Mouse (Mus musculus) heart, embryonic 13.5 days (tissue): ENCODE measurements around the gene Thap4. TPM values are rescaled to one million over a fixed set of nuclear protein-coding genes. Genes with fewer than 3 reads are reported as not detected.
A peak's percentile ranks its signal among the peaks of the same experiment; 100 is the strongest.

Source experiments
- ATAC-seq: fragments of 200-750 bp; cut with Nextera tagmentation; 2 replicates; pipeline ENCODE4 v1.8.0; 2017; ENCODE audit warnings: moderate TSS enrichment; ENCODE audit not compliant: insufficient number of reproducible peaks, low FRiP score, low TSS enrichment; ENCODE audit errors: extremely low read depth
- H3K27ac ChIP-seq: fragments of 300-500 bp; sonication (generic); replicated peaks from 2 replicates; pipeline ENCODE4 v1.5.1; 2015; ENCODE audit warnings: moderate library complexity, mild to moderate bottlenecking, inconsistent platforms
- H3K27me3 ChIP-seq: fragments of 300-500 bp; sonication (generic); replicated peaks from 2 replicates; pipeline ENCODE4 v1.6.1; 2015; ENCODE audit warnings: mild to moderate bottlenecking, inconsistent platforms
- H3K36me3 ChIP-seq: fragments of 300-500 bp; sonication (generic); 2 replicates; pipeline ENCODE4 v1.6.1; 2015; ENCODE audit warnings: mild to moderate bottlenecking, inconsistent platforms
- H3K4me1 ChIP-seq: fragments of 300-500 bp; sonication (generic); 2 replicates; pipeline ENCODE4 v1.6.1; 2015; ENCODE audit warnings: inconsistent platforms
- H3K4me2 ChIP-seq: fragments of 300-500 bp; sonication (generic); 2 replicates; pipeline ENCODE4 v1.6.1; 2015; ENCODE audit warnings: inconsistent platforms, mild to moderate bottlenecking, moderate library complexity
- H3K4me3 ChIP-seq: fragments of 300-500 bp; sonication (generic); 2 replicates; pipeline ENCODE4 v1.5.1; 2015; ENCODE audit warnings: moderate library complexity, mild to moderate bottlenecking, inconsistent platforms
- H3K9ac ChIP-seq: fragments of 300-500 bp; sonication (generic); 2 replicates; pipeline ENCODE4 v1.6.1; 2015; ENCODE audit warnings: inconsistent platforms, mild to moderate bottlenecking, moderate library complexity
- H3K9me3 ChIP-seq: fragments of 300-500 bp; sonication (generic); 2 replicates; pipeline ENCODE4 v1.6.1; 2016; ENCODE audit warnings: inconsistent platforms
- WGBS: fragments of 180-500 bp; shearing (Covaris S2); methylation state at CpG from one replicate; pipeline ENCODE4 v1.1.7; 2015; ENCODE audit warnings: mixed read lengths; 5-methylcytosine and 5-hydroxymethylcytosine counted together
- polyA plus RNA-seq: library from polyadenylated mRNA; unstranded; fragments of >200 nt; fragmentation: Nextera tagmentation; extraction: Ambion mirVana; gene quantifications from 2 replicates; pipeline ENCODE4 v1.2.1, GENCODE M21; 2015

Gene Thap4
- polyA plus RNA-seq, 1 experiment from 2014 or later = 50.8 TPM

DNA sequence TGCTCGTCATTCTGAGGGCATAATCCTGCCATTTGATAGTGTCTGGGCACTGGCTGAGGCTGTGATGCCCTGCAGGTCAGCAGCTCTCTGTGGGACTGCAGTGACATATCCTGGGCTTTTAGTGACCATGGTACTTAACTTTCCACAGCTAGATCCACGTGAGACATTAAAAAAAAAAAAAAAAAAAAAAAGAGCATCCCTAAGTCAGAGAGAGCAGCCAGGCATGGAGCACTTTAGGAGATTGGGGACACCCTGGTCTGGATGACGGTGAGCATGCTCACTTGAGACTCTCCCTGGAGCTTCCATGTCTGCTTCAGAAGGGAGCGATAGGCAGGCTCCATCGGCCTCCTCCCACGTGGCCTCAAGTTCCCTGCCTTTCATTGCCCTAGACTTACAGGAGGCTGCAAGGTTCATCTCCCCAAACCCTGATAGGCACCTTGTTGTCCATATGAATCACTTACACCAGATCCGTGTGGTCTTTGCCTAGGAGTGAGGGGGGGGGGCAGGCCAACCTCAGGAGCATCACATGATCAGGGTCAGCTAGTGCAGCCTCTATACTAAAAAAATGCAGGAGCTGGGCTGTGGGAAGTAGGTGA lies 64.7 kb downstream of the Thap4 start:
- Histone ChIP-seq H3K27ac (no peak overlapping the region), H3K4me2 (no peak overlapping the region), H3K9me3 (no peaks in the 10 kb centered on the region), H3K4me3 (no peak overlapping the region), H3K27me3 (no peaks in the 10 kb centered on the region), H3K9ac (no peak overlapping the region), H3K36me3 (peaks cover 36% of the 10 kb centered on the region), H3K4me1 (peaks cover 31% of the 10 kb centered on the region)
- ATAC-seq = no peak
- 71% methylated on average over 7 of the region's 7 CpGs for WGBS

DNA sequence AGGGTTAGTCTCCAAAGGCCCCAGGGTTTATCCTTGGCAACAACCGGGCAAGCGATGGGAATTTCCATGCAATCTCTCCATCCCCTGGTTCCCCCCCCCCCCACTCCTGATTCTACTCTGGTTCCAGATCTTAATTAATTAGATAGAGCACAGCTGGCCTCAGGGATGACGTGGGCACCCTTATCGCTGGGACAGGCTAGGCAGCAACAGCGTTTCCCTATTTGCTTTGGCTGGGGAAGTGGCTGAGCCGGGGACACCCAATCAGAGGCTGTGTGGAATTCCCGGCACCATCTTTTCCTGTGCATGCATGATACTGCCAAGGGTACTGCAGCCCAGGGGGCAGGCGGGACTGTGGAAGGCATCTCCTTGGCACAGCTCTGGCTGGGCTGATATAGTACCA lies 66.5 kb downstream of the Thap4 start:
- ATAC-seq = no peak
- H3K4me1 ChIP-seq = peaks cover 22% of the 10 kb centered on the region
- 0 out of 2 replicates have a peak overlapping the region, but pooled peaks have one; percentile 96 for H3K4me2 ChIP-seq
- H3K36me3 ChIP-seq = peaks cover 27% of the 10 kb centered on the region
- peaks cover 10% of the 10 kb centered on the region; the same call in 1 of the 2 replicates for H3K27me3 ChIP-seq
- 0 out of 2 replicates have a peak overlapping the region, but pooled peaks have one; percentile 39 for H3K27ac ChIP-seq
- H3K4me3 ChIP-seq = no peak overlapping the region
- H3K9me3 ChIP-seq = no peaks in the 10 kb centered on the region
- H3K9ac ChIP-seq = no peak overlapping the region
- 55% methylated on average over 8 of the region's 8 CpGs for WGBS

DNA sequence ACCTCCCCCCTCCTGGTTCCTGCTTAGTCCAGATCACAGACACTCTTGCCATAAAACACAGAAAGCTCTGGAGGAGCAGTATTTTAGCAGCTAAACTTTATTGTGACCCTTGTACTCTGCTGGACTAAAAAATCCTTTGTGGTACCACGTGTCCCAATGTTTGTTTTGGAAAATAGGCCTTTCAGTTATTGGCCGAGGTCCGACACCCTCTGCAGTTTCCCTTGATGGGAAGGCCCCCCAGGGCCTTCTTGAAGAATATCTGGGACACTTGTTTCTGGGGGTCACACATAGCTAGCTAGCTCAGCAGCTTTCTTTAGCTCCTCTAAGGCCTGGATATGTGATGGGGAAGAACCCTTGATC lies 67.7 kb downstream of the Thap4 start:
- Histone ChIP-seq H3K9me3 (no peaks in the 10 kb centered on the region), H3K4me3 (peak overlapping the region; percentile 75), H3K27me3 (peaks cover 10% of the 10 kb centered on the region; the same call in 1 of the 2 replicates), H3K27ac (0 out of 2 replicates have a peak overlapping the region, but pooled peaks have one; percentile 16), H3K36me3 (peaks cover 18% of the 10 kb centered on the region), H3K9ac (peak overlapping the region; percentile 84), H3K4me1 (peaks cover 20% of the 10 kb centered on the region), H3K4me2 (peak overlapping the region; percentile 96)
- 54% methylated on average over 3 of the region's 3 CpGs for WGBS
- ATAC-seq = no peak

DNA sequence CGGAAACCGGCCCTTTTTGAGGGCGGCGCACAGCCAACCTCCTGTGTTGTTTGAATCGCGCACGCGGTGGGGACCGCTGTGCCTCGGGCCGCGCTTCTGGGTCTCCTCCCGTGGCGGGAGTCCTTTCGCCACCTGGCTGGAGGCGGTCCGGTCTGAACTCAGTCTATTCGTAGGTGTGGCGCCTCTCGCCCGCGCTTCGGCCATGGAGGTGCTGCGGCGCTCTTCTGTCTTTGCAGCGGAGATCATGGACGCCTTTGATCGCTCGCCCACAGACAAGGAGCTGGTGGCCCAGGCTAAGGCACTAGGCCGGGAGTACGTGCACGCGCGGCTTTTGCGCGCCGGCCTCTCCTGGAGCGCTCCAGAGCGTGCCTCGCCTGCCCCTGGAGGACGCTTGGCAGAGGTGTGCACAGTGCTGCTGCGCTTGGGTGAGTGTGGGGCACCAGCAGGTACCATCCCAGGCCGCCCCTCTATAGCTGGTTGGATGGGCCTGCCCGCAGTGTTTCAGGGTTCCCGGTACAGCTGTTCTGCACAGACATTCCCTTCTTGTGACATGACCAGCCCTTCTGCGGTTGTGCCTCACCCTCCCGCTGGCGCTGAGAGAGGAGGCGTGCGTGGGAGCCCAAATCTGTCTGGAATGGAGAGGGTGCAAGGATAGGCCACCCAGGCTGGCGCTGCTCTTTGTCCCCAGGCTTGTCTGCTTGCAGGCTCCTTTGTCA lies 68.3 kb downstream of the Thap4 start:
- H3K4me1 ChIP-seq = peaks cover 20% of the 10 kb centered on the region
- peak overlapping the region; percentile 55; the same call in 1 of the 2 replicates for H3K27ac ChIP-seq
- H3K9ac ChIP-seq = peak overlapping the region; percentile 84
- peaks cover 10% of the 10 kb centered on the region; the same call in 1 of the 2 replicates for H3K27me3 ChIP-seq
- H3K4me2 ChIP-seq = peak overlapping the region; percentile 96
- H3K9me3 ChIP-seq = no peaks in the 10 kb centered on the region
- WGBS = 7% methylated on average over 51 of the region's 51 CpGs
- H3K4me3 ChIP-seq = peak overlapping the region; percentile 75
- ATAC-seq = peak; percentile 65
- peaks cover 13% of the 10 kb centered on the region for H3K36me3 ChIP-seq

DNA sequence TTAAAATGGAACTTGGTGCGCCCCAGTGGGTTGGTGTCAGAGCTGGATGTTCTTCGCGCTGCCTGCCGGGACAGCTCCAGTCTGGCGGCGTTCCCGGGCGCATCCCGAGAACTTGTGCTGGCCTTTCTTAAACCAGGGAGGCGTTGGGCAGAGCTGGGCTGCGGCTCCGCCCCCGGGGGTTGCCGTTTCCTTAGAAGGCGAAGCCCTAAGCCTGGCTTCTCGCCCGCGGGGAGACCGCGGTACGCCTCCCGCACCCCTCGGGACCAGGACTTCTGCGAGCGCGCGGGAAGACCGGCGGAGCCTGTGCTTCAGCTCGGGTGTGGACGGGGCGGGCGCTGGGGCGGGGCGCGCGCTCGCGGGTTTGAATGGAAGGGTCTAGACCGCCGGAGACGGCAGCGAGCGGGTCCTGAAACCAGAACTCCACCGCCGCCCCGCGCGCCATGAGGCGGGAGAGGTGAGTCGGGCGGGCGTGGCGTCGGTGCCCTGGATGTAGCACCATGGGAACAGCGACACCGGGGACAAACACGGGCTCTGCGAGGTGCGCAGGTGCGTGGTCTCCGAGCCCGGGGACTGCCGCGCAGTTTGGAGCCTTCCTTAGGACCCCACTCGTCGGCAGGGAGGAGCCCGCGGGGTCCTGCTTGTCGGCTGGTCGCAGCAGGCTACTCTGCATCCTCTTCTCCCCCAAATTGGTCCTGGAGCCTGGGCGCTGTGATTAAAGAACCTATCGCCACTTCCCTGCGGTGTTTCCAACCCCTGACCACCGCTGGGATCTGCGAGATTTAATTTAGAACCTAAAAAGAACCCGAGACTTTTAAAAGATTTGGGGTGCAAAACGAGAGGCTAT lies 69.0 kb downstream of the Thap4 start, which contains the start of gene Bok:
Gene Bok, plus strand, starts transcription at position 260 of the 844 bp plus-strand sequence.
- Histone ChIP-seq H3K36me3 (peaks cover 5% of the 10 kb centered on the region; the same call in 1 of the 2 replicates), H3K27ac (peak within 1 kb of the TSS; percentile 55), H3K9ac (peak within 1 kb of the TSS; percentile 84), H3K27me3 (peaks cover 10% of the 10 kb centered on the region; the same call in 1 of the 2 replicates), H3K4me3 (peak within 1 kb of the TSS; percentile 75), H3K4me1 (peaks cover 20% of the 10 kb centered on the region), H3K9me3 (no peaks in the 10 kb centered on the region), H3K4me2 (peak within 1 kb of the TSS; percentile 96)
- ATAC-seq = no peak
- WGBS = under 1% methylated on average over 78 of the region's 78 CpGs

DNA sequence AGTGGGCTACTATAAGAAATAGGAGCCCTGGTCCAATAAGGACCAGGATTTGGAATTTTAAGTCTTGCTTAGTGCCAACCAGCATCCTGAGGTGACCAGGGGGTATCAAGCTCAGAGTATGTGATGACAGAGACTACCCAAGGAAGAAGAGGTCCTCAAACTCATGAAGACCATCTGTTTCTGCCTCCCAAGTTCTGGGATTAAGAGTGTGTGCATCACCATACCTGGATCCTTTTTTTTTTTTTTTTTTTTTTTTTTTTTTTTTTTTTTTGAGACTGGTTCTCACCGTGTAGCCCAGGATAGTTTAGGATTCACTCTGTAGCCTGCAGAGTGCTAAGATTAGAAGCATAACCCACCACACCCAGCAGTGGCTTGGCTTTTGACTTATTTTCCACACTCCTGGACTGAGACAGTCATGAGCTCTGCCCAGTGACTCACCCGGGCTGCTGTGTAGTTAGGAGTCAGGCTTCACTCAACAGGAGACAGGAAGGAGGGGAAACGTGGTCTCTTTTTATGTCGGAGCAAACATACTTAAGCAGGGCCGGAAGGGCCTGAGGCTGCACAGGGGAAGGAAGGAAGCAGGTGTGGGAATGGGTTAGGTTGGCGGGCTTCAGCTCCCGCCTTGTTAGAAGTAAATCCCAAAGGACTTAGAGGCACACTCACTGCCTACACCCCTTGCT lies 74.6 kb downstream of the Thap4 start:
- Histone ChIP-seq H3K9me3 (no peaks in the 10 kb centered on the region), H3K36me3 (no peaks in the 10 kb centered on the region), H3K27ac (peak overlapping the region; percentile 43; the same call in 1 of the 2 replicates), H3K4me2 (no peak overlapping the region), H3K4me1 (0 out of 2 replicates have a peak, but pooled peaks cover 3% of the 10 kb centered on the region), H3K27me3 (peaks cover 10% of the 10 kb centered on the region; the same call in 1 of the 2 replicates), H3K4me3 (no peak overlapping the region), H3K9ac (no peak overlapping the region)
- 47% methylated on average over 7 of the region's 7 CpGs for WGBS
- ATAC-seq = peak; percentile 48; the same call in 1 of the 2 replicates

DNA sequence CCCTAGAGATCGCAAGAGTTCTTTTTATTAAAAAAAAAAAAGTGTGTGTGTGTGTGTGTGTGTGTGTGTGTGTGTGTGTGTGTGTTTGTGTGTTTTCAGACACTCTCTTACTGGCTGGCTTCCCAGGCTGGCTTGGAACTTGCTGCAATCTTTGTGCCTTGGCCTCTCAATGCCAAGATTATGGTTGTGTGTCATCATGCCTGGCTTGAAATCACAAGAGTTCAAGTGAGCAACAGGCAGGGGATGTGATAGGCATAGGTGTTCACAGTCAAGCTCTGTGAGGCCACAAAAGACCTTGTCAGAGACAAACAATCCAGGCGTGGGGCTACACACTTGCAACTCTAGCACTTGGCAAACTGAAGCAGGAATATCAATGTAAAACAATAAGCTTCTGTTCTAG lies 76.3 kb downstream of the Thap4 start:
- H3K9me3 ChIP-seq = no peaks in the 10 kb centered on the region
- no peak overlapping the region for H3K4me2 ChIP-seq
- no peak overlapping the region for H3K9ac ChIP-seq
- WGBS = 55% methylated on average over 2 of the region's 2 CpGs
- H3K27ac ChIP-seq = peak overlapping the region; percentile 48; the same call in 1 of the 2 replicates
- no peak for ATAC-seq
- no peak overlapping the region for H3K4me3 ChIP-seq
- H3K4me1 ChIP-seq = 0 out of 2 replicates have a peak, but pooled peaks cover 3% of the 10 kb centered on the region
- 0 out of 2 replicates have a peak, but pooled peaks cover 3% of the 10 kb centered on the region for H3K27me3 ChIP-seq
- no peaks in the 10 kb centered on the region for H3K36me3 ChIP-seq

DNA sequence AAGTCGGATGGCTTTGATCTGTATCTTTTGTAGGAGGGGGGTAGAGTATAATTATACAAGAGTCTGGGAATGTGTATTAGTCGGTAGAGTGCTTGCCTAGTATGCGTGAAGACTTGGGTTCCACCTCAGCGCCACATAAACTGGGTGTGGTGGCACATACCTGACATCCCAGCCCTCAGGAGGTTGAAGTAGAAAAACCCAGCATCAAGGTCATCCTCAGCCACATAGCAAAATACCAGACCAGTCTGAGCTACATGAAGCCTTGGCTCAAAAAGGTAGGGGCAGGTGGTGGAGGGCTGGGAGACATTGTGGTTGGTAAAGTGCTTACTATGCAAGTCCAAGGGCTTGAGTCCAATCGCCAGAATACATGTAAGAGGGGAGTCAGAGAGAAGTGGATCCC lies 82.0 kb downstream of the Thap4 start:
- Histone ChIP-seq H3K9ac (no peak overlapping the region), H3K4me1 (peaks cover 20% of the 10 kb centered on the region), H3K36me3 (no peaks in the 10 kb centered on the region), H3K4me2 (no peak overlapping the region), H3K4me3 (no peak overlapping the region), H3K27me3 (no peaks in the 10 kb centered on the region), H3K9me3 (no peaks in the 10 kb centered on the region), H3K27ac (no peak overlapping the region)
- WGBS = 87% methylated on average over 5 of the region's 5 CpGs
- no peak for ATAC-seq

DNA sequence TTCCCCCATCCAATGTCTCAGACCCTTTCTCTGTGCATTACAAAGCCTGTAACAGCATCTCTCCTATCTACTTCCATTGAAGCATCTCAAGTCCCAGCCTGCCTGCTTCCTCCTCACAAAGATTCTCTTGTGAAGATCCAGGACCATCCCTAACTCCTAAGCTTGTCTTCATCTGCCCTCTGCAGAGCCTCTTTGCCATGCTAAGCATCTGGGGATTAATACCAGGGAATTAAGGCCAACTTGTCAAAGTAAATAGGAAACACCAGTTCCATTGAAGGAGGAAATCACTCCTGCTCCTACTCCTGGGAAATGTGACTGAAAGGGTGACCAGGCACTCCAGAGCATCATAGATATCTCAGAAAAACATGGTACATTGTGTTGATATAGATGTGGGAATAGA lies 84.7 kb downstream of the Thap4 start:
- peaks cover 23% of the 10 kb centered on the region for H3K4me1 ChIP-seq
- no peaks in the 10 kb centered on the region for H3K36me3 ChIP-seq
- H3K27ac ChIP-seq = no peak overlapping the region
- peak overlapping the region; percentile 83; the same call in 1 of the 2 replicates for H3K4me2 ChIP-seq
- H3K27me3 ChIP-seq = no peaks in the 10 kb centered on the region
- H3K9ac ChIP-seq = no peak overlapping the region
- ATAC-seq = no peak
- no peak overlapping the region for H3K4me3 ChIP-seq
- no peaks in the 10 kb centered on the region for H3K9me3 ChIP-seq

DNA sequence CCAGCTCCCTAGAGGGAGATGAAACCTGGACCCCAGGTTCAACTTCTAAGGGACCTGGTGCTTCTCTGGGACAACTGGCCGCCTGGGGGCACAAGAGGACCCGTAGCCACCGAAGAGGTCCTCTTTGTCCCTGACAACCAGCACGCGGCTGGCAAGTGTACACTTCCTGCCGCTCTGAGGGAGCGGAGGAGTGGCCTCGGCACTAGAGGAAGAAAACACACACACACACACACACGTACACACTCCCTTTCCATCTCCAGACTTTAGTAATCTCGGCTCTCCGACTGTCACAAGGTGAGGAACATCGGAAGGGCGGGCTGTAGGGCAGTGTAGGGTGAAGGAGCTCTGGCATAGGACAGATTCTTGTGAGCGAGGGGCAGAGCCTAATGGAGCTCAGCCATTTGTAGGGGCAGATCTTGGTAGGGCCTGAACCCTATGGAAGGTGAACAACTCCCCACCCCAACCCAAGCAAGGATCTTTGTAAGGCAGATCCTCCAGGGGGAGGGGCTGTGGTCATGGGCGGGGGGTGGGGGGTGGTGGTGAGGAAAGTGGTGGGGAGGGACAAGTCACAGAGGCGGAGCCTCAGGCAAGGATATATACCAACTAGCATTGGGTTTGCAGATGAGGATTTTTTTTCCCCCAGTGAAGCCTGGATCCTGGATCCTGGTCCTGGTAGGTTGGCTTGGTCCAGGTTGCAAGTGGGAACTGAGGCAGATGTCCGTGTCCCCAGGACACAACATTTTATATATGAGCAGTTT lies 85.7 kb downstream of the Thap4 start:
- Histone ChIP-seq H3K4me1 (peaks cover 23% of the 10 kb centered on the region), H3K4me2 (peak overlapping the region; percentile 83), H3K9ac (peak overlapping the region; percentile 82), H3K4me3 (peak overlapping the region; percentile 57), H3K27me3 (no peaks in the 10 kb centered on the region), H3K9me3 (no peaks in the 10 kb centered on the region), H3K27ac (peak overlapping the region; percentile 84), H3K36me3 (no peaks in the 10 kb centered on the region)
- peak; percentile 47 for ATAC-seq
- 6% methylated on average over 17 of the region's 17 CpGs for WGBS
